Mouse (Mus musculus): ENCODE results near the gene Armc6.

DNA sequence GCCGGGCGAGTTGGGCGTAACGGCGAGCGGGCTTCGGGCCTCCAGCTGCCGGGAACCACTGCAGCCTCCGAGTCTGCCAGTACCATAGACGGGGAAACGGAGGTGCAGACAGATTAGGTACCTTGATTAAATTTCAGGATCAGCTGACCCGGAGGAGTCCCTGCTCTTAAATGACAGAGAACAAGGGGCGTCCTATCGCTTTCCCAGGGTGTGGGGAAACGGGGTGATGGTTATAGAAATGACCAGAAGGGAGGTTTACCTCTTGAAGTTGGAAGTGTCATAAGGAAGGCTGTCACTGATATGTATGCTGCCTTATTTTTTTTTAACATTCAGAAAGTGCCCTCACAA, 489 bp upstream of the Armc6 start:
- no peak for TF ChIP-seq CTCF (IDR thresholded peaks at IDR 0.05)
- no peak for TF ChIP-seq POLR2A (IDR thresholded peaks at IDR 0.05; ENCODE audit: insufficient read depth, low read depth, low read length)
